Mouse (Mus musculus) embryonic fibroblast, embryonic 13.5 days (primary cell): ENCODE measurements around the gene Tesk2.

Experiments
- CTCF ChIP-seq: IDR thresholded peaks from 2 replicates; pipeline ENCODE4 v1.5.1; 2011; ENCODE audit warnings: mild to moderate bottlenecking, control low read depth, low read length, moderate library complexity, borderline replicate concordance; ENCODE audit not compliant: insufficient read depth
- POLR2A ChIP-seq: IDR thresholded peaks from 2 replicates; pipeline ENCODE4 v1.6.1; 2011; ENCODE audit warnings: low read depth, mild to moderate bottlenecking, control low read depth, low read length, moderate library complexity

DNA sequence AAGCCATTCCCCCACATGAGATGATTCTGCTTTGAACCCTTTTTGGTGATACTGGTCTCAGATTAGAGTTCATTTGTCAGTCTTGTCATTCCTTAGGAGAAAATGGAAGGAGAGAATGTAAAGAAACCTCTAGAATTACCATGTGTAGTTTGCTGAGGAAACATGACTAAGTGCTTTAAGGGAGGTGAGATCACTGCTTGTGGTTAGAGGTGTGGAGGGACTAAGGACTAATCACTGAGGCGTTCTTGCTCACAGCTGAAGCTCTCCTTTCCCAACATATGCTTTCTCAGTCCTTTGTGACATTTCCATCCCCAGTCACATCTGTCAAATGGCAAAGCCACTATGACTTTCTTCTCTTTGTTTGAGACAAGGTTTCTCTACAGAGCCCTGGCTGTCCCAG lies 42.9 kb upstream of the Tesk2 start:
- TF ChIP-seq CTCF (no peak), POLR2A (no peak)
